Mouse (Mus musculus): ENCODE measurements around the gene Hexim2. TPM values are rescaled to one million over a fixed set of nuclear protein-coding genes. Genes with fewer than 3 reads are reported as not detected.

Gene Hexim2
- total RNA-seq, 2 experiments from 2014 or later, result 13.2 to 14.7 TPM

Other genes starting within 250 kb of the Hexim2 start
- gene Fam187a, start 247.3 kb upstream of the Hexim2 start, total RNA-seq (2021), result under 1 TPM in 1 of 2 experiments, not detected in 1; 0.22 TPM
- gene Gfap, start 231.5 kb upstream of the Hexim2 start, total RNA-seq (2021), result 100 to 1,000 TPM; 260 to 321 TPM
- gene Kif18b, start 207.3 kb upstream of the Hexim2 start, total RNA-seq (2021), result under 1 TPM; 0.35 to 0.44 TPM
- 10 to 100 TPM; 20.7 to 24.6 TPM for gene C1ql1, start 185.7 kb upstream of the Hexim2 start, total RNA-seq (2021)
- gene Nmt1, start 104.2 kb upstream of the Hexim2 start, total RNA-seq (2021), result 100 to 1,000 TPM; 153 to 166 TPM
- gene Dcakd, start 104.1 kb upstream of the Hexim2 start, total RNA-seq (2021), result 100 to 1,000 TPM; 106 to 109 TPM
- gene Plcd3, start 30.8 kb upstream of the Hexim2 start, total RNA-seq (2021), result 10 to 100 TPM in 1 of 2 experiments, 1 to 10 TPM in 1; 9.1 to 10.2 TPM
- 10 to 100 TPM; 79.5 to 90.4 TPM for gene Acbd4, start 30.7 kb upstream of the Hexim2 start, total RNA-seq (2021)
- 10 to 100 TPM; 52.3 to 53.3 TPM for gene Hexim1, start 16.2 kb upstream of the Hexim2 start, total RNA-seq (2021)
- gene Fmnl1, start 38.7 kb downstream of the Hexim2 start, total RNA-seq (2021), result 100 to 1,000 TPM; 127 to 147 TPM
- gene 1700023F06Rik, start 76.1 kb downstream of the Hexim2 start, total RNA-seq (2021), result 1 to 10 TPM; 1.1 to 1.5 TPM
- 1 to 10 TPM in 1 of 2 experiments, under 1 TPM in 1; 0.81 to 1.7 TPM for gene Spata32, start 86.0 kb downstream of the Hexim2 start, total RNA-seq (2021)
- 1 to 10 TPM; 3.0 to 3.7 TPM for gene Map3k14, start 135.0 kb downstream of the Hexim2 start, total RNA-seq (2021)
- gene Arhgap27, start 231.3 kb downstream of the Hexim2 start, total RNA-seq (2021), result 1 to 10 TPM; 8.6 to 9.3 TPM

Measured in layer of hippocampus, postnatal 25 days (tissue).